In genomic region chr13:43447721-43448120, GRCm38 (mm10) we compare ENCODE assay signal across 30 mouse cellular contexts.
"Had no signal": no experiment of that assay in that cellular context is flagged by ENCODE, and none has a peak within 500 bp of the region (broad histone marks: within the 10 kb centered on the region; RNA-seq: fewer than 3 reads in every experiment).

No protein-coding gene starts in this region.

- H3K27me3 ChIP-seq: limb, embryonic 12.5 days; limb, embryonic 13.5 days; limb, embryonic 15.5 days; liver, embryonic 12.5 days; liver, embryonic 13.5 days; liver, embryonic 15.5 days; lung, embryonic 15.5 days; megakaryocyte, embryonic 14.5 days; midbrain, embryonic 12.5 days; midbrain, embryonic 13.5 days; midbrain, embryonic 15.5 days; neural tube, embryonic 12.5 days had no signal

- H3K36me3 ChIP-seq: limb, embryonic 10.5 days; limb, embryonic 12.5 days; limb, embryonic 13.5 days; limb, embryonic 15.5 days; liver, embryonic 12.5 days; liver, embryonic 13.5 days; liver, embryonic 15.5 days; lung, embryonic 15.5 days; midbrain, embryonic 10.5 days; midbrain, embryonic 12.5 days; midbrain, embryonic 13.5 days; midbrain, embryonic 15.5 days; neural tube, embryonic 12.5 days had no signal

- H3K4me3 ChIP-seq: limb, embryonic 10.5 days; limb, embryonic 12.5 days; limb, embryonic 13.5 days; limb, embryonic 15.5 days; liver, embryonic 12.5 days; liver, embryonic 13.5 days; liver, embryonic 15.5 days; lung, embryonic 15.5 days; megakaryocyte, embryonic 14.5 days; midbrain, embryonic 10.5 days; midbrain, embryonic 12.5 days; midbrain, embryonic 13.5 days; midbrain, embryonic 15.5 days; myocyte; neural tube, embryonic 12.5 days had no signal

- H3K4me1 ChIP-seq: limb, embryonic 12.5 days had no signal

- H3K27ac ChIP-seq: limb, embryonic 10.5 days; limb, embryonic 12.5 days; limb, embryonic 13.5 days; limb, embryonic 15.5 days; liver, embryonic 12.5 days; liver, embryonic 13.5 days; liver, embryonic 14.5 days; liver, embryonic 15.5 days; lung, embryonic 15.5 days; macrophage; midbrain, embryonic 10.5 days; midbrain, embryonic 12.5 days; midbrain, embryonic 13.5 days; midbrain, embryonic 15.5 days; neural tube, embryonic 12.5 days had no signal

- H3K4me2 ChIP-seq: limb, embryonic 12.5 days; limb, embryonic 13.5 days; limb, embryonic 15.5 days; liver, embryonic 11.5 days; liver, embryonic 12.5 days; liver, embryonic 13.5 days; liver, embryonic 15.5 days; lung, embryonic 14.5 days; lung, embryonic 15.5 days; midbrain, embryonic 11.5 days; midbrain, embryonic 12.5 days; midbrain, embryonic 13.5 days; midbrain, embryonic 15.5 days; neural tube, embryonic 12.5 days had no signal

- DNase-seq: left cerebral cortex, postnatal 4 days; liver; liver, embryonic 13.5 days; liver, postnatal 0 days; lung, adult 18-20 months; lung, adult 2 months; lung, embryonic 14.5 days; lung, postnatal 10 days; lung, postnatal 14 days; lung, postnatal 36 days; lung, postnatal 4 days; midbrain, embryonic 14.5 days had no signal

- H3K9me3 ChIP-seq: limb, embryonic 10.5 days; limb, embryonic 12.5 days; limb, embryonic 13.5 days; limb, embryonic 15.5 days; liver, embryonic 12.5 days; liver, embryonic 13.5 days; liver, embryonic 15.5 days; lung, embryonic 15.5 days; megakaryocyte, embryonic 14.5 days; midbrain, embryonic 10.5 days; midbrain, embryonic 12.5 days; midbrain, embryonic 13.5 days; midbrain, embryonic 15.5 days; neural tube, embryonic 12.5 days had no signal

- H3K9ac ChIP-seq: limb, embryonic 12.5 days; limb, embryonic 13.5 days; limb, embryonic 15.5 days; liver, embryonic 12.5 days; liver, embryonic 13.5 days; liver, embryonic 14.5 days; liver, embryonic 15.5 days; liver, postnatal 0 days; lung, embryonic 14.5 days; lung, embryonic 15.5 days; midbrain, embryonic 12.5 days; midbrain, embryonic 13.5 days; midbrain, embryonic 15.5 days; neural tube, embryonic 12.5 days had no signal
